Mouse (Mus musculus) bone marrow macrophage, adult 2 months (primary cell): ENCODE results near the gene Herc4.

Experiments
- CTCF ChIP-seq: IDR thresholded peaks from 2 replicates; pipeline ENCODE4 v1.5.1; 2012; ENCODE audit warnings: low read depth, mild to moderate bottlenecking, low read length, moderate library complexity
- POLR2A ChIP-seq: IDR thresholded peaks from 2 replicates; pipeline ENCODE4 v1.6.1; 2012; ENCODE audit warnings: mild to moderate bottlenecking, low read depth, low read length, borderline replicate concordance

- TF ChIP-seq POLR2A, result no peak
- no peak for TF ChIP-seq CTCF
Observed at GRCm38 (mm10) chr10:63352111-63352510, 108.5 kb downstream of the Herc4 start.
